Mouse (Mus musculus): ENCODE data around the gene Miox. TPM values are rescaled to one million over a fixed set of nuclear protein-coding genes. Genes with fewer than 3 reads are reported as not detected.

Gene Miox
- polyA plus RNA-seq, 1 experiment, result not detected

DNA sequence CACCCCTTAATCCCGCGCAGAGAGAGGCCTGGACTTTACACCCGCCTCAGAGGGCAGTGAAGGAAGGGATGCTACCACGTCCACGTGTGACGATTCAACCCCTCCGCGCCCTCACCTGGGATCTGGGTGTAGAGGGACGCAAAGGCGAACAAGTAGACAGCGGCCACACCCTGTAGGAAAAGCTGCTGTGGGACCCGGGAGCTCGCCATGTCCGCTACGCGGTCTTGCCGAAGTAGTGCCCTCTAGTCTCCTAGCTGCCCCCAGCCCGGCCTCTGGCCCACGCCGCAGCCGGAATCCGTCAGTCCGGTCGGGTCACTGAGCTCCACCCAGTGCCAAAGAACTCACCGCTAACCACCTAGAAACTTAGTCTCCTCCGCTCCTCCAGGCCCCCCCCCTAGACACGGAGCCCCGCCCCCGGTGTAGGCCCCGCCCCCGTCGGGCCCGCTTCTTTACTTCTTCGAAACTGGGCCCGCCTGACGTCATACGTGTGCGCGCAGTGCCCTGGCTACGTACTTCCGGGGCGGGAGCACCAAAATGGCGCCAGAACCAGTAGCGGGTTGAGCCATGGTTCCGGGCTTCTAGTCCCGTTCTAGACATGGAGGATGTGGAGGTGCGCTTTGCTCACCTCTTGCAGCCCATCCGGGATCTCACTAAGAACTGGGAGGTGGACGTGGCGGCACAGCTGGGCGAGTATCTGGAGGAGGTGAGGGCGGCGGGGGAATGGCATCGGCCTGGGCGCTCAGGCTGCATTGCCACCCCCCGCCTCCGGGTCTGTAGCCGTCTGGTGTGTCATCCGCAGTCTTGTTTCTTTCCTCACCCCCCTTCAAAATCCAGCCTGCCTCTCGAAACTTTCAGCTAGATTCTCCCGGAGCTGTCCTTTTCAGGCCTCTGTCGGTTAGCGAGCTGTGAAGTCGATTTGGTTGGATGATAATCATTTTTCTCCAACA is 21.3 kb downstream of the Miox start, which contains the start of the genes Lmf2 and Ncaph2:
Gene Lmf2 (minus strand): TSS at position 419 of the 947 bp plus-strand sequence.
Gene Ncaph2 (plus strand): TSS at position 479 of the 947 bp plus-strand sequence.
- TF ChIP-seq CTCF (IDR thresholded peaks at IDR 0.05; ENCODE audit: borderline replicate concordance, insufficient read depth, low read length) (no peak), POLR2A (IDR thresholded peaks at IDR 0.05; ENCODE audit: low read depth, low read length) (peak; percentile 85)

DNA sequence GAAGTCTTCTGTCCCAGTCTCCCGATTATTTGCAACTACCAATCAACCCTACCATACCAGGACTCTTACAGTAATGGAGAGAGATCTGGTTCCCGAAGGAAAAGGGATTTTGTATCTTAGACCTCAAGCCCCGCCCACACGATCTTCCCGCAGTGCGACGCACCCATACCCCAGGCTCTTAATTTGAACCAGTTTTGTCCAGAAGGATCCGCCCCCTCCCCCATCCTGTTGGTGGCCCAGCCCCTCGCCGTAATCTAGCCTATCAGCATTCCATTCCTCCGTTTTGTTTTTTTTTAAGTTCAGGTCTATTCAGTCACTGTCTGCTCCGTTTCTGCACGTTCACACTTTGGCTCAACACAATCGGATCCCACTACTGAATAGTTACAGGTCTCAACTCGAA is 22.2 kb downstream of the Miox start:
- TF ChIP-seq CTCF (IDR thresholded peaks at IDR 0.05; ENCODE audit: borderline replicate concordance, insufficient read depth, low read length), result no peak
- peak; percentile 56 for TF ChIP-seq POLR2A (IDR thresholded peaks at IDR 0.05; ENCODE audit: low read depth, low read length)
- peak overlapping the region; percentile 85 for H3K4me3 ChIP-seq (ENCODE audit: insufficient read depth, low read length)
- H3K27ac ChIP-seq (ENCODE audit: insufficient read depth, low read length), result peak overlapping the region; percentile 74
- H3K4me1 ChIP-seq (ENCODE audit: control insufficient read depth, insufficient read depth, low read length), result no peaks in the 10 kb centered on the region

More for the DNA sequence above, 21.3 kb downstream of the Miox start, which contains the start of the genes Lmf2 and Ncaph2:
- Histone ChIP-seq H3K4me1 (ENCODE audit: control insufficient read depth, insufficient read depth, low read length) (no peaks in the 10 kb centered on the region), H3K4me3 (ENCODE audit: insufficient read depth, low read length) (peak within 1 kb of the TSS; percentile 85), H3K27ac (ENCODE audit: insufficient read depth, low read length) (peak within 1 kb of the TSS; percentile 74)

DNA sequence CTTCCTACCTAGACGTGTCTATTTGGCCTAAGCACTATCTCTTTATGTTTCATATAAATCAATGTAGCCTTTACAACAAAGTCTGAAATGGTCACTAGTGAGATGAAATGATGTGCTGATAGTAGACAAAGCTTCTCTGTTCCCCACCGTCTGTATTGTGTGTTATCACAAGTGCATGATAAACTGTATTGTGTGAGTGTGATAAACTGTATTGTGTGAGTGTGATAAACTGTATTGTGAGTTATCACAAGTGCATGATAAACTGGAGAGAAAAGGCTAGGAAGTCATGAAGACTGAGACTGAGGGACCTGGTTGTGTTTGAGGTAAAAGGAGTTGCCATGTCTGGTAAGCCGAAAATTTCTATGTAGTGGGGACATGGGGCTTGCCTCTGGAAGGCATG is 24.6 kb downstream of the Miox start:
- Histone ChIP-seq H3K4me3 (ENCODE audit: insufficient read depth, low read length) (no peak overlapping the region), H3K4me1 (ENCODE audit: control insufficient read depth, insufficient read depth, low read length) (no peaks in the 10 kb centered on the region), H3K27ac (ENCODE audit: insufficient read depth, low read length) (no peak overlapping the region)
- TF ChIP-seq POLR2A (IDR thresholded peaks at IDR 0.05; ENCODE audit: low read depth, low read length) (no peak), CTCF (IDR thresholded peaks at IDR 0.05; ENCODE audit: borderline replicate concordance, insufficient read depth, low read length) (no peak)

DNA sequence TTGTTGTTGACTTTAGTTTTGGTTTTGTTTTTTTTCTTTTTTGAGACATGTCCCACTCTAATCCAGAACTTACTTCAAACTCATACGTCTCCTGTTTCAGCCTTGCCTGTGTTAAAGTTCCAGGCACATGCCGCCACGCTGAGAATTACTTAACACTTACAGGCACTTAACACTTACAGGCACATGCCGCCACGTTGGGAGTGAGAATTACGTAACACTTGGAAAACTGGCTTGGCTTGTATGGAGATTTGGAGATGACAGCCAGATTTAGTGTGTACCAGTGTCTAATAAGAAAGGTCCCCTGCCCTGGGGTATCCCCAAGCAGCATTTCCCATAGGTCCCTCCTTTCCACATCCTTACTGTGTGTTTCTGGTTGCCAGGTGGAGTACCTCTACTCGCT is 28.9 kb downstream of the Miox start:
- Histone ChIP-seq H3K4me3 (ENCODE audit: insufficient read depth, low read length) (no peak overlapping the region), H3K4me1 (ENCODE audit: control insufficient read depth, insufficient read depth, low read length) (no peaks in the 10 kb centered on the region), H3K27ac (ENCODE audit: insufficient read depth, low read length) (no peak overlapping the region)
- TF ChIP-seq POLR2A (IDR thresholded peaks at IDR 0.05; ENCODE audit: low read depth, low read length) (no peak), CTCF (IDR thresholded peaks at IDR 0.05; ENCODE audit: borderline replicate concordance, insufficient read depth, low read length) (no peak)

DNA sequence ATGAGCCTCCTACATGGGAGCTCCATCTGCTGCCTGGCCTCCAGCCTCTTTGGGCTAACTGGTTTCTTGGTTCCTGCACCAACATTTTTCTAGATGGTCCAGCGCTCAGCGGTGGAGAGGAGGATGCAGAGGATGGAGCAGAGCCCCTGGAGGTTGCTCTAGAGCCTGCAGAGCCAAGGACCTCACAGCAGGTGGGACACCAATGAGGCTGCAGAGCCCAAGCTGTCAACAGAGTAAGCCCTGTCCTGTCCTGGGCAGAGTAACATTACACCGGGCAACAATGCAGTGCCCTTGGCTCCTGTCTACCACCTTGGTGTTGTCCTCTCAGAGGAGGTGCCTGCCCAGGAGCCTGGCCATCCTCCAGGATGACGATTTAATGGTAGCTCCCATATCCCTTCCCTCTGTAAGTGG is 30.9 kb downstream of the Miox start:
- no peak overlapping the region for H3K4me3 ChIP-seq (ENCODE audit: insufficient read depth, low read length)
- H3K4me1 ChIP-seq (ENCODE audit: control insufficient read depth, insufficient read depth, low read length), result no peaks in the 10 kb centered on the region
- no peak overlapping the region for H3K27ac ChIP-seq (ENCODE audit: insufficient read depth, low read length)
- TF ChIP-seq CTCF (IDR thresholded peaks at IDR 0.05; ENCODE audit: borderline replicate concordance, insufficient read depth, low read length), result no peak
- TF ChIP-seq POLR2A (IDR thresholded peaks at IDR 0.05; ENCODE audit: low read depth, low read length), result no peak

DNA sequence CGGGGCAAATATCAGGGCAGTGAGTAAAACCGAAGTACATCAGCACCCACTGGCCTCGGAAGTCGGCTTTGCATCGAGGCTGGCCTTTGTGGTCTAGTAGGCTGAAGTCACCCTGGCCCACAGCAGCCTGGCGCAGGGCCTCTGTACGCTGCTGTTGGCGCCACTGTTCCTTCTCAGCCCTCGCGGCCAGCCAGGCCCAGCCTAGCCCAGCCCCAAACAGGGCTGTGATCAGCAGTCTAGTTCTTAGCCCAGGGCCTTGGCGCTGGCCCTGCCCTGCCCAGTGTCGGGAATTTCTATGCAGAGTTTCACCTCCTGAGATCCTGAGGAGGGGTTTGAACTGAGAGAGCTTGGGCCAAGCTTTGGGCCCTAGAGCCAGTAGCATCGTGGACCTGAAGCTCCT is 37.9 kb downstream of the Miox start:
- Histone ChIP-seq H3K27ac (ENCODE audit: insufficient read depth, low read length) (no peak overlapping the region), H3K4me1 (ENCODE audit: control insufficient read depth, insufficient read depth, low read length) (no peaks in the 10 kb centered on the region; the same call in 1 of the 2 replicates), H3K4me3 (ENCODE audit: insufficient read depth, low read length) (no peak overlapping the region)
- TF ChIP-seq POLR2A (IDR thresholded peaks at IDR 0.05; ENCODE audit: low read depth, low read length) (no peak), CTCF (IDR thresholded peaks at IDR 0.05; ENCODE audit: borderline replicate concordance, insufficient read depth, low read length) (no peak)

DNA sequence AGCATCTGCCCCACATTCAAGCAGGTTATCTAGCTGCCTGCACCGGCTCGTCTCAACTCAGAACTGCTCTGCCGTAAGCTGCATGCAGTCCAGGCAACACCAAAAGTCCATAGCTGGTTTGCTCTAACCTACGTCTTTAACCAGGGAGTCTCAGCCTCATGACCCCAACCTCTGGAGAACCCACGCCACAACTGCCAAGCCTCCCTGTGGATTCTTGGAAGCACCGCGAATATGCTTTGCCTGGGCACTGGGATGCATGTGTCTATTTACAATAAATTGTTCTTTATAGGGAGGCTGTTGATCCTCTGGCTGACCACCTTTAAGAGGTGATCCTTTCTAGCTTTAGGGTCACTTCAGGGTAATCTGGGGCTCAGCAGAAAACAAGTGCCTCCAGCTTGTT is 38.3 kb downstream of the Miox start:
- Histone ChIP-seq H3K4me1 (ENCODE audit: control insufficient read depth, insufficient read depth, low read length) (no peaks in the 10 kb centered on the region; the same call in 1 of the 2 replicates), H3K27ac (ENCODE audit: insufficient read depth, low read length) (no peak overlapping the region), H3K4me3 (ENCODE audit: insufficient read depth, low read length) (peak overlapping the region; percentile 54)
- TF ChIP-seq POLR2A (IDR thresholded peaks at IDR 0.05; ENCODE audit: low read depth, low read length), result no peak
- TF ChIP-seq CTCF (IDR thresholded peaks at IDR 0.05; ENCODE audit: borderline replicate concordance, insufficient read depth, low read length), result no peak

DNA sequence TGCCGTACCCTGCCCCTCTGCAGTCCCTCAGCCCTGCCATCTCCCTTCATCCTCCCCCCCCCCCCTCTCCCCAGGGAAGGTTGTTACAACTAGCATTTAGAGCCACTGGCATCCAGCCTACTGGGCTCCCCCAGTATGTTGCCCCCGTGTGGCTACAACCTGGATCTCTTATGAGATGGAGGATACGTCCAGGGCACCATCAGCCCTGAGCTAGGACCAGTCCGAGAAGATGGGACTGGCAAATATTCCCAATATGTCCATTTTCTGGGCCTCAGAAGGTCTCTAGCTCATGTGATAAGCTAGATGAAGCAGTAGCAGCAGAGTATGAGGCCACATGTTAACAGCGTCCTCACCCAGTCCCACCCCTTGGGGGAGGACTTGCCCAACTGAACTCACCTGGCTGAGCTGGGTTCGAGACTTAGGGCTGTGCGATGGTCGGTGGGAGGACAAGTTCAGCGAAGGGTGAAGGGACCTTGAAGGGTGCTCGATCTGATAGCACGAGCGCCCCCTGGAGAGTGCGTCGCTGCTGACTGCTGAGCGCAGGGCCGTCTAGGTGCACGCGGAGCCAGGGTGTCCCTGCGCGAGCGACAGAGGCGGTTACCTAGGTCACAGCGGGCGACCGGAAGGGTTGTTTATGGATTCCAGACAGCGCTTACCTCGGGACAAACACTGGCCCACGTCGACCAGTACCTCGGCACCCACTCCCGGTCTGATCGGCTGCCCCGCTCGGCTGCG is 39.0 kb downstream of the Miox start:
- Histone ChIP-seq H3K4me3 (ENCODE audit: insufficient read depth, low read length) (peak overlapping the region; percentile 54), H3K27ac (ENCODE audit: insufficient read depth, low read length) (peak overlapping the region; percentile 91), H3K4me1 (ENCODE audit: control insufficient read depth, insufficient read depth, low read length) (no peaks in the 10 kb centered on the region; the same call in 1 of the 2 replicates)
- TF ChIP-seq POLR2A (IDR thresholded peaks at IDR 0.05; ENCODE audit: low read depth, low read length) (no peak; the same call in 1 of the 2 replicates), CTCF (IDR thresholded peaks at IDR 0.05; ENCODE audit: borderline replicate concordance, insufficient read depth, low read length) (peak; percentile 82)

DNA sequence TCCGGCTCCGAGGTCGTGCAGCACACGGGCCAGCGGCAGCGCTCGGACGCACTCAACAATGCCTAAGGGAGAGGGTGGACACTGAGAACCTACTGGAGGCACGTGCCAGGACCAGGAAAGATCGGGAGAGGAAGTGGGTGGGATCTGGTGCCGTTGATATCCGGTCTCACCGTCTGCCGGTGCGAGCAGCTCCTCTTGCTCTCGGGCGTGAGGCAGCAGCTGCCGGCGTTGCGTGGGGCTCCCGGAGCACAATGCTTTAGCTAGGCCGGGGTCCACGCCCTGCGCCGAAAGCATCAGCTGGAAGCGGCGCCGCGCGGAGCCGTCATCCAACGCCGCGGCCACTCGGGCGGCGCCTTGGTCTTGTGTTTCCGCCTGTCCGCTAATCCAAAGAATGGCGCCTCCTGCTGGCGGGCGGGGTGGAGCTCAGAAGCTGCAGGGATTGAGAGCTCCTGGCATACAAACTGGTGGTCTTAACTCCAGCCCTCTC is 39.6 kb downstream of the Miox start, which contains the start of gene Sco2:
Gene Sco2 (minus strand): TSS at position 85 of the 487 bp plus-strand sequence.
- peak within 1 kb of the TSS; percentile 54 for H3K4me3 ChIP-seq (ENCODE audit: insufficient read depth, low read length)
- TF ChIP-seq POLR2A (IDR thresholded peaks at IDR 0.05; ENCODE audit: low read depth, low read length), result peak; percentile 80
- peak; percentile 50; the same call in 1 of the 2 replicates for TF ChIP-seq CTCF (IDR thresholded peaks at IDR 0.05; ENCODE audit: borderline replicate concordance, insufficient read depth, low read length)
- no peaks in the 10 kb centered on the region; the same call in 1 of the 2 replicates for H3K4me1 ChIP-seq (ENCODE audit: control insufficient read depth, insufficient read depth, low read length)
- peak within 1 kb of the TSS; percentile 91 for H3K27ac ChIP-seq (ENCODE audit: insufficient read depth, low read length)
